Mouse (Mus musculus) kidney, adult 2 months (tissue): ENCODE data around the gene Psmg1.

Experiments used
- CTCF ChIP-seq: fragments of 200-500 bp; conservative IDR thresholded peaks from 2 replicates; pipeline ENCODE4 v1.5.1; 2011; ENCODE audit warnings: low read depth, mild to moderate bottlenecking, control low read depth, low read length, moderate library complexity, mixed read lengths; ENCODE audit not compliant: insufficient read depth, insufficient read length
- POLR2A ChIP-seq: fragments of 200-500 bp; IDR thresholded peaks from one replicate; pipeline ENCODE4 v1.6.1; 2011; ENCODE audit warnings: low read depth, low read length, control low read depth

DNA sequence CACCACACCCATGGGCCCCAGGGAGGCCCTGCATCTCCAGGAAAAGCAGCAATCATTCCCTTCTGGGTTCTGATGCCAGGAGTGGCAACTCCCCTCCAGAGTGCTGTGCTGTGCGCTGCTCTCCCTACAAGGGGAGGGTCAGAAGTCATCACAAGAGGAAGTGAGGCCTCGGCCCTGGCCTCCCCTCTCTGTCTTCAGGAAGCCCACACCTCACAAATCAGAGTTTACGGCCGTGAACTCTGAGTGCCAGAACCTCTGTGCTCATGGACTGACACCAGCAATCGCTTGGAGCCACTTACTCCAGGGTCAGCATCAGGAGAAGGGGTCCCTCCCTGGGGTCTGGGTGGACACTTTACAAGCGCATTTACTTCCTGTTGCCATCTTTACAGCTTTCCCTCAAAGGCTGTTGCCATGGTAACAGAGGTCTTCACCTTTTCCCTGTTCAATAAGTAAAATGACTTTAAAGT, 55.2 kb downstream of the Psmg1 start:
- TF ChIP-seq POLR2A, result no peak
- no peak for TF ChIP-seq CTCF
